Mouse (Mus musculus) kidney, postnatal 0 days (tissue): ENCODE data around the gene Fam50a. TPM values are rescaled to one million over a fixed set of nuclear protein-coding genes. Genes with fewer than 3 reads are reported as not detected.

Experiments
- ATAC-seq: fragments of 200-750 bp; cut with Nextera tagmentation; replicated peaks from 2 replicates; pipeline ENCODE4 v1.8.0; 2017; ENCODE audit warnings: low read depth, moderate number of reproducible peaks, moderate TSS enrichment, moderate library complexity; ENCODE audit not compliant: low FRiP score
- DNase-seq: peaks from one replicate; pipeline ENCODE4 v3.0.0-alpha.2; 2016; ENCODE audit warnings: low spot score
- H3K27ac ChIP-seq: fragments of 300-500 bp; sonication (generic); 2 replicates; pipeline ENCODE4 v1.5.1; 2014; ENCODE audit warnings: mild to moderate bottlenecking
- H3K27me3 ChIP-seq: fragments of 300-500 bp; sonication (generic); 2 replicates; pipeline ENCODE4 v1.6.1; 2014; ENCODE audit warnings: low read length, mixed read lengths; ENCODE audit not compliant: insufficient read depth
- H3K36me3 ChIP-seq: fragments of 300-500 bp; sonication (generic); 2 replicates; pipeline ENCODE4 v1.6.1; 2014; ENCODE audit warnings: low read length, mixed read lengths; ENCODE audit not compliant: insufficient read depth
- H3K4me1 ChIP-seq: fragments of 300-500 bp; sonication (generic); replicated peaks from 2 replicates; pipeline ENCODE4 v1.6.1; 2014; ENCODE audit warnings: antibody characterized with exemption, low read length, mixed read lengths; ENCODE audit not compliant: insufficient read depth
- H3K4me2 ChIP-seq: fragments of 300-500 bp; sonication (generic); 2 replicates; pipeline ENCODE4 v1.6.1; 2014; ENCODE audit warnings: mild to moderate bottlenecking, low read length, moderate library complexity, mixed read lengths
- H3K4me3 ChIP-seq: fragments of 300-500 bp; sonication (generic); replicated peaks from 2 replicates; pipeline ENCODE4 v1.5.1; 2014; ENCODE audit warnings: low read depth, low read length
- H3K9ac ChIP-seq: fragments of 300-500 bp; sonication (generic); 2 replicates; pipeline ENCODE4 v1.6.1; 2014; ENCODE audit warnings: low read depth, low read length
- H3K9me3 ChIP-seq: fragments of 300-500 bp; sonication (generic); replicated peaks from 2 replicates; pipeline ENCODE4 v1.6.1; 2016; ENCODE audit warnings: low read length, inconsistent platforms, mixed read lengths
- CTCF ChIP-seq: IDR thresholded peaks from 2 replicates; pipeline ENCODE4 v1.5.1; 2016; ENCODE audit warnings: antibody characterized with exemption, low read depth, mild to moderate bottlenecking, moderate library complexity
- WGBS: fragments of 180-500 bp; shearing (Covaris S2); extraction: QIAGEN DNeasy Blood & Tissue Kit; methylation state at CpG from one replicate; pipeline ENCODE4 v1.1.7; 2014; 5-methylcytosine and 5-hydroxymethylcytosine counted together
- polyA plus RNA-seq: library from polyadenylated mRNA; unstranded; fragments of >200 nt; fragmentation: Nextera tagmentation; extraction: Ambion mirVana; gene quantifications from 2 replicates; pipeline ENCODE4 v1.2.1, GENCODE M21; 2015

The Fam50a gene
- polyA plus RNA-seq, 1 experiment from 2014 or later = 49.6 TPM

- H3K27ac ChIP-seq = no peak overlapping the region
- no peaks in the 10 kb centered on the region for H3K9me3 ChIP-seq
- no peaks in the 10 kb centered on the region for H3K27me3 ChIP-seq
- DNase-seq (no peak), ATAC-seq (no peak)
- no peak for TF ChIP-seq CTCF
- no peaks in the 10 kb centered on the region for H3K4me1 ChIP-seq
- no peak overlapping the region for H3K4me2 ChIP-seq
- H3K36me3 ChIP-seq = no peaks in the 10 kb centered on the region
- no peak overlapping the region for H3K4me3 ChIP-seq
- WGBS = 77% methylated on average over 7 of the region's 8 CpGs
- H3K9ac ChIP-seq = no peak overlapping the region
Observed at GRCm38 (mm10) chrX:74277916-74278315, 34.9 kb upstream of the Fam50a start.

- H3K9ac ChIP-seq = 0 out of 2 replicates have a peak overlapping the region, but pooled peaks have one; percentile 47
- H3K4me2 ChIP-seq = peak overlapping the region; percentile 77
- H3K9me3 ChIP-seq = no peaks in the 10 kb centered on the region
- DNase-seq (no peak), ATAC-seq (no peak)
- peak overlapping the region; percentile 57 for H3K4me3 ChIP-seq
- H3K36me3 ChIP-seq = no peaks in the 10 kb centered on the region
- H3K27ac ChIP-seq = peak overlapping the region; percentile 88
- WGBS = 22% methylated on average over 14 of the region's 14 CpGs
- H3K27me3 ChIP-seq = no peaks in the 10 kb centered on the region
- no peak for TF ChIP-seq CTCF
- H3K4me1 ChIP-seq = no peaks in the 10 kb centered on the region
Observed at GRCm38 (mm10) chrX:74281041-74281731, 31.6 kb upstream of the Fam50a start.

- Histone ChIP-seq H3K9ac (peak within 1 kb of the TSS; percentile 76), H3K27ac (peak within 1 kb of the TSS; percentile 88), H3K9me3 (no peaks in the 10 kb centered on the region), H3K4me3 (peak within 1 kb of the TSS; percentile 57), H3K4me1 (no peaks in the 10 kb centered on the region), H3K27me3 (no peaks in the 10 kb centered on the region), H3K36me3 (no peaks in the 10 kb centered on the region), H3K4me2 (peak within 1 kb of the TSS; percentile 77)
- ATAC-seq (peak; percentile 90), DNase-seq (peak; percentile 87)
- WGBS = 27% methylated on average over 16 of the region's 16 CpGs
- peak; percentile 25; the same call in 1 of the 2 replicates for TF ChIP-seq CTCF
Observed at GRCm38 (mm10) chrX:74281732-74282394, 31.0 kb upstream of the Fam50a start, which contains the start of the genes Taz and Dnase1l1. TSS of gene Taz (plus strand) at chrX:74281912. TSS of gene Dnase1l1 (minus strand) at chrX:74282337.

GRCm38 (mm10) chrX:74282395-74283091, 30.3 kb upstream of the Fam50a start:
- peak overlapping the region; percentile 76 for H3K9ac ChIP-seq
- peak overlapping the region; percentile 77 for H3K4me2 ChIP-seq
- H3K36me3 ChIP-seq = no peaks in the 10 kb centered on the region
- peak; percentile 76 for ATAC-seq
- peak; percentile 88 for DNase-seq
- H3K4me1 ChIP-seq = no peaks in the 10 kb centered on the region
- TF ChIP-seq CTCF = no peak
- no peaks in the 10 kb centered on the region for H3K9me3 ChIP-seq
- WGBS = 29% methylated on average over 39 of the region's 39 CpGs
- no peaks in the 10 kb centered on the region for H3K27me3 ChIP-seq
- H3K4me3 ChIP-seq = peak overlapping the region; percentile 57
- H3K27ac ChIP-seq = peak overlapping the region; percentile 88

- peak overlapping the region; percentile 76 for H3K9ac ChIP-seq
- H3K27me3 ChIP-seq = no peaks in the 10 kb centered on the region
- no peaks in the 10 kb centered on the region for H3K9me3 ChIP-seq
- no peak; the same call in 1 of the 2 replicates for ATAC-seq
- H3K27ac ChIP-seq = peak overlapping the region; percentile 88
- no peaks in the 10 kb centered on the region for H3K36me3 ChIP-seq
- no peaks in the 10 kb centered on the region for H3K4me1 ChIP-seq
- H3K4me2 ChIP-seq = peak overlapping the region; percentile 77
- peak overlapping the region; percentile 57 for H3K4me3 ChIP-seq
- TF ChIP-seq CTCF = no peak
- no peak for DNase-seq
- WGBS = 48% methylated on average over 5 of the region's 5 CpGs
Observed at GRCm38 (mm10) chrX:74283092-74283437, 29.8 kb upstream of the Fam50a start.

- no peak overlapping the region for H3K4me2 ChIP-seq
- no peaks in the 10 kb centered on the region for H3K4me1 ChIP-seq
- H3K27ac ChIP-seq = no peak overlapping the region
- H3K9ac ChIP-seq = no peak overlapping the region
- H3K36me3 ChIP-seq = no peaks in the 10 kb centered on the region
- no peaks in the 10 kb centered on the region for H3K9me3 ChIP-seq
- DNase-seq (no peak), ATAC-seq (no peak)
- H3K4me3 ChIP-seq = no peak overlapping the region
- WGBS = 78% methylated on average over 4 of the region's 4 CpGs
- TF ChIP-seq CTCF = no peak
- no peaks in the 10 kb centered on the region for H3K27me3 ChIP-seq
Observed at GRCm38 (mm10) chrX:74293431-74293830, 19.4 kb upstream of the Fam50a start.
